Mouse (Mus musculus) thymus, postnatal 14 days (tissue): Measurements from ENCODE around the gene Mkrn2os.
A peak's percentile ranks its signal among the peaks of the same experiment; 100 is the strongest.

ENCODE experiments used
- DNase-seq: peaks from one replicate; pipeline ENCODE4 v3.0.0; 2021

The Mkrn2os gene

DNA sequence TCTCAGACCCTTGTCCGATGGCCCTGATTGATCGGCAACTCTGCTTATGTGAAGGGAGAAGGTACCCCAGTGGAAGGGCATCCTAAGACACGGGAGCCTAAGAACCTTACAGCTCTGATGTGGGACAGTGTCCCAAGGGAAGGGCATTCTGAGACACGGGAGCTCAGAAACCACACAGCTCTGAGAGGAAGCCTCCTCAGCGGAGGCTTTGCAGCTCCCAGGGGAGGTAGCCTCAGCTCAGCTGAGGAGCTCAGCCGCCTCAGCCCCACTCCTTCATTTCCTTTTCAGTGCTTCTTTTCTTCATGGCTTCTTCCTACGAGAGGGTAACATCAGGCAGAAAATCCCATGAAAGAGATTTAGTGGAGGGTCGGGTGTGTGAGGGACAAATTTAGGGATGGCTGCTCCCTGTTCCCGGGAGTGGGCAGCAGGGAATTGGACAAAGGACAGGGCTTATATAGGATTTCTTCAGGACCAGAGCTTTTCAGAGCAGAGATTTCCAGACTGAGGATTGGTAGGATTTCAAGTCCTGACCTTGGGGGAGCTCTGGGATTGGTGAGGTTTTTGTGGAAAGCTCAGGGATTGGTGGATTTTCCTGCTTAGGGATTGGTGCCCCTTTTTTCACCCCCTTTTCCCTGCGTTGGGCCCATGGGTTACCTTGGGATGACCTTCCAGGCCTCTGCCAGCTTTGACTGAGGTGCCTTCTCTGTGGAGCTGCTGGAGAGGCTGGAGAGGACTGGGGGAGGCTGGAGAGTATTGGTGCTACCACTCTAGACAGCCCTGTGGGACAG lies 9.9 kb downstream of the Mkrn2os start:
- no peak for DNase-seq

- no peak for DNase-seq
Observed at GRCm38 (mm10) chr6:115580810-115581209, 11.6 kb downstream of the Mkrn2os start.

- DNase-seq, result no peak
Observed at GRCm38 (mm10) chr6:115577941-115578340, 14.4 kb downstream of the Mkrn2os start.

DNA sequence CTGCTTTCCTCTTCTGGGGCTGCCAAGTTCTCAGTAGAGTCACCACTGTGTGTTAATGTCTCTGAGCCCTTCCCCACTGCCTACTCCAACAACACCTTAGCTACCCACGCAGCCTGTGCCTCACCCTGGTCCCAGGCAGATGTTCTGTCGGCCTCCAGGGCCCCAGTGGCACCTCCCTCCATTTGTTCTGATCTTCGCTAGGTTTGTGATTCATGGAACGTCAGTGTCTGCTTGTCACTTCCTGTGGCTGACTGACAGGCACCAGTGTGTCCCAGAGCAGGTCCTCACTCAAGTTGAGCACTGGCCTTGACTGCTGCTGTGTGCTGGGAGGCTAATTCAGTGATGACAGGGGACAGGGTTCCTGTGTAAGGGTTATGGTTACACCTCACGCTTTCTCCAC lies 15.0 kb downstream of the Mkrn2os start:
- DNase-seq, result no peak

DNA sequence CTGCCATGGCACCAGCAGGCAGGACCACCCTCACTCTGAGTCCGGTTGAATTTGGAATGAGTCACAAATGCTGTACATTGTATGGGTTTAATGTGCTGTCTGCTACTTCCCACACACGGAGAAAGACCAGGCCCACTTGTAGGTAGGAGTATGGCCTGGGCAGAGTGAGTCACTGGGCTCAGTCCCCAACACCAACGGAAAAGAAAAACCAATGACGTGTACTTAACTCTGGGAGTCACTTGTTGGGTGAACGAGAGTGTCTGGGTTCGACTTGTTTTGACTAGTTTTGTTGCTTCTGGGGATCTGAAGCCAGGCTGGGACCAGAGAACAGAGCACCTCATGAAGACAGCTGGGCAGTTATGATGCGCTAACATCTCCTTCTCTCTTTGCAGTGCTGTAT lies 18.2 kb downstream of the Mkrn2os start:
- DNase-seq, result no peak

DNA sequence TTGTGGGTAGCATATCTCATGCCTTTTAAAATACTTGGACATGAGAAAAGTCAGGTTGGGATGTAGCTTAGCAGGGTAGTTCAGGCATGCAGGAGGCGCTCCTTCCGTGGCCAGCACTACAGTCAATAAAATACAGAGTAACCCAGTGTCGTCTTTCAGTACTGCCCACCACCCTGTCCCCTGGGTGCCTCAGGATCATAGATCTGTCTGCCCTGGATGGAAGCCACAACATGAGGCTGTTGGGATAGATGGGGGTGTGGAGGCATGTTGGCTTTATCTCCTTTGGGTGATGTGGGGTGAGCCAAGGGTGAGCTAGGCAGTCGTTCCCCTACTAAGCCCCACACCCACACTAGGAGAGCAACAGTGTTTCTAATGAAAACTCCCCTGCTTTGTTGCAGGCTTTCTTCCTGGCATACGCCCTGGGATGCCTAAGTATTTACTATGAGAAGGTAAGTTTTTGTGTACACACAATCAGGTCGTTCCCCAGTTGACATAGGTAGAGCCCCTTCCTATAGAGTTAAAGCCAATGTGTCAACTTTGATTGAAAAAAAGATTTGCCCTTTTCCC lies 26.8 kb downstream of the Mkrn2os start:
- DNase-seq, result no peak

DNA sequence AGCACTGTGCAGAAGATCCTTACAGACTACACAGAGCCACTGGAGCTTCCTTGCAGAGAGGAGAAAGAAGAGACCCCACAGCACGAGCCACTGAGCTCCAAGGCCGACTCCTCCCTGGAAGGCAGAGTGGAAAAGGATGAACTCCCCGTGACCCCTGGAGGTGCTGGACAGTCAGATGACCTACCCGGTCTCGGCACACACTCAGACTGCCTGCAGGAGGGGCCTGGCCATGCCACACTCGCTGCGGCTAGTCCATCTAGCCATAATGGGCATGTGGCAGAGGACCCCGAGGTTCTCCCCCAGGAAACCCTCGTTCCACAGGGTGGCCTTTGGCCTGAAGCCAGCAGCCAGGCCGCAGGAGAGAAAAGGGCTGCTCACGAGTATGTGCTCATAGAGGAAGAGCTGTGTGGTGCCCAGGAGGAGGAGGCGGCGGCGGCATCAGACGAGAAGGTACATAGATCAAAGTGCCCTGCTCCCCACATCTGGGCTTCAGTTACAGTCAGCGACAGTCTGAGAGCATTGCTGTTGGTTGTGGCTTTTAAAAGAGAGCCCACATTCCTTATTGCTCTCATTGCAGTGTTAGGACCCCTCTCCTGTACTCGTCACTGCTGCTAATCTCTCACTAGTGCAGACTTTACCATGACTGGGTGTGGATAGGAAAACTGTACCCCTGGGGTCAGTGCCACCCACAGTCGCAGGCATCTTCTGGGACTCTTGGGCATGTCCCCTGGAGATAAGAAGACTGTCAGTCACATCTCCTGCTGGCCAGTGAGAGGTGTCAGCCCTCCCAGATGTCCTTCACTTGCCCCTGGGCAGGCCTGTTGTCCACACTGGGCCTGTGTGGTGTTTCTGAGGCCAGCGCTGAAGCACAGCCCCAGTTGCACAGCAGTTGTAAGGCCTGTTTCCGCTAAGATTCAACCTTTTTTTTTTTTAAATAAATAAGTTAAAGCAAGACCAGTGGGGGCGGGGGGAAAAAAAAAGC lies 32.4 kb downstream of the Mkrn2os start:
- DNase-seq, result peak; percentile 77

- DNase-seq, result no peak
Observed at GRCm38 (mm10) chr6:115558176-115558575, 34.2 kb downstream of the Mkrn2os start.

GRCm38 (mm10) chr6:115555485-115555884 lies 36.9 kb downstream of the Mkrn2os start:
- DNase-seq, result no peak

GRCm38 (mm10) chr6:115546276-115546675 lies 46.1 kb downstream of the Mkrn2os start:
- peak; percentile 63 for DNase-seq

GRCm38 (mm10) chr6:115544442-115544970 lies 47.9 kb downstream of the Mkrn2os start, which contains the start of gene Tsen2:
TSS of gene Tsen2 (plus strand) at chr6:115544664.
- peak; percentile 97 for DNase-seq

DNA sequence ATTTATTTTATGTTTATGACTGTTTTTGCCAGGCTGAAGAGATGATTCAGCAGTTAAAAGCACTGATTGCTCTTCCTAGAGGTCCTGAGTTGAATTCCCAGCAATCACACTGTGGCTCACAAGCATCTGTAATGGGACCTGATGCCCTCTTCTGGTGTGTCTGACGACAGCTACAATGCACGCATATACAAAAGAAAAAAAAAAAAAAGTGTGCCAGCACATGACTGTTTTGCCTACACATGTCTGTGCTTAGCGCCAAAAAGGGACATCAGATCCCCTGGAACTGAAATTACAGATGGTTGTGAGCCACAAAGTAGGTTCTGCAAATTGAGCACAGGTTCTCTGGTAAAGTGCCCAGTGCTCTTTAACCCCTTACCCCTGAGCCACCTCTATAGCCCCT lies 50.0 kb downstream of the Mkrn2os start:
- no peak for DNase-seq

GRCm38 (mm10) chr6:115541676-115542275 lies 50.6 kb downstream of the Mkrn2os start:
- no peak for DNase-seq

GRCm38 (mm10) chr6:115538645-115539429 lies 53.5 kb downstream of the Mkrn2os start:
- DNase-seq, result peak; percentile 82

GRCm38 (mm10) chr6:115536169-115536568 lies 56.2 kb downstream of the Mkrn2os start:
- no peak for DNase-seq

DNA sequence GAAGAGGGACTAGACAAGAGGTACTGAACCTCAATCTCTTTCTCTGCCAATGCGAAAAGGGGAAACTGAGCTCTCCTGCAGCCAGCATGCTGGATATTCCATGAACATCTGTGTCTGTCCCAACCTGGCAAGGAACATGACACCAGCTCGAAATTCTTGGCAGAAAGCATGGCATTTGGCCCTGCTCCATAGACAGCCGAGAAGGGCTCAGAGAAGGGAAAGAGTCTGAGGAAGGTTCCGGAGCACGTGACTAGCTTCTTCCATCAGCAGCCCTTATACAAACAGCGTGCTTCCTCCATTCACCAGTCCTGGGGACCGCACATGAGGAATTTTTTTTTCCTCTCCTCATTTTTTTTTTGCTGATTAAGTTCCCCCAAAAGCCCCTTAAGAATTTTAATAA lies 57.8 kb downstream of the Mkrn2os start:
- no peak for DNase-seq
